8 mouse cellular contexts compared by ENCODE assay signal in the genomic region with DNA sequence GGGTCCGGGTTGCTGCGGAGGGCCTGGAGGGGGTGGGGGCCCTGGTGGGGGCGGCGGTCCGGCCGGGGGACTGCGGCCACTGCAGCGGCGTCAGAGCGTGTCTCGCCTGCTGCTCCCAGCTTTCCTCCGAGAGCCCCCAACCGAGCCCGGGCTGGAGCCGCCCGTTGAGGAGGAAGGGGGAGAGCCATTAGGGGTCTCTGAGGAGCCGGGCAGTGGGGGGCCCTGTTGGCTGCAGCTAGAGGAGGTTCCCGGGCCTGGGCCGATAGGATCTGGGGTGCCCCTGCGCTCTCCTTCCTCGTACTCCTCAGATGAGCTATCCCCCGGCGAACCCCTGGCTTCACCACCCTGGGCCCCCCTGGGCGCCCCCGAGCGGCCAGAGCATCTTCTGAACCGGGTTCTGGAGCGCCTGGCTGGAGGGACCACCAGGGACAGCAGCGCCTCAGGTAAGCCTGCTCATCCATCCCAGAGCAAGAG. TPM values are rescaled to one million over a fixed set of nuclear protein-coding genes. Genes with fewer than 3 reads are reported as not detected.
DNase-seq lines count a peak whose midpoint lies in the region; ATAC-seq and TF ChIP-seq lines count a peak whose summit lies in the region.

No protein-coding gene starts in this region.

- no peaks in the 10 kb centered on the region for H3K9me3 ChIP-seq in kidney, embryonic 14.5 days (ENCODE audit: control insufficient read depth, low read length)
- no peaks in the 10 kb centered on the region for H3K9me3 ChIP-seq in forebrain, embryonic 11.5 days (ENCODE audit: control insufficient read depth, low read length)
- H3K9me3 ChIP-seq in limb, embryonic 14.5 days (ENCODE audit: control insufficient read depth, low read length): no peaks in the 10 kb centered on the region

- ATAC-seq in kidney, embryonic 14.5 days (ENCODE audit: low FRiP score, low TSS enrichment): peak; percentile 56
- ATAC-seq in forebrain, embryonic 11.5 days (replicated peaks; ENCODE audit: low FRiP score): peak; percentile 32
- ATAC-seq in limb, embryonic 14.5 days (ENCODE audit: low FRiP score, low read depth): no peak

- H3K36me3 ChIP-seq in kidney, embryonic 14.5 days (ENCODE audit: control insufficient read depth, insufficient read depth, low read length): peaks cover 21% of the 10 kb centered on the region
- no peaks in the 10 kb centered on the region; the same call in 1 of the 2 replicates for H3K36me3 ChIP-seq in forebrain, embryonic 11.5 days (ENCODE audit: control insufficient read depth, insufficient read depth, low read length)
- H3K36me3 ChIP-seq in limb, embryonic 14.5 days (ENCODE audit: control insufficient read depth, insufficient read depth, low read length): peaks cover 27% of the 10 kb centered on the region
- peaks cover 17% of the 10 kb centered on the region for H3K36me3 ChIP-seq in small intestine, adult 2 months (ENCODE audit: control insufficient read depth, insufficient read depth, low read length)

- H3K27me3 ChIP-seq in kidney, embryonic 14.5 days (ENCODE audit: control insufficient read depth, insufficient read depth, low read length): no peaks in the 10 kb centered on the region
- H3K27me3 ChIP-seq in forebrain, embryonic 11.5 days (ENCODE audit: control insufficient read depth, insufficient read depth, low read length): peaks cover 7% of the 10 kb centered on the region
- H3K27me3 ChIP-seq in limb, embryonic 14.5 days (ENCODE audit: control insufficient read depth, insufficient read depth, low read length): no peaks in the 10 kb centered on the region
- H3K27me3 ChIP-seq in small intestine, adult 2 months (ENCODE audit: control insufficient read depth, insufficient read depth, low read length): 0 out of 2 replicates have a peak, but pooled peaks cover 4% of the 10 kb centered on the region

- no peak overlapping the region for H3K27ac ChIP-seq in kidney, embryonic 14.5 days (ENCODE audit: low read depth, low read length)
- no peak overlapping the region for H3K27ac ChIP-seq in forebrain, embryonic 11.5 days (ENCODE audit: low read depth, low read length)
- H3K27ac ChIP-seq in limb, embryonic 14.5 days (replicated peaks; ENCODE audit: low read depth, low read length): no peak overlapping the region
- H3K27ac ChIP-seq in small intestine, adult 2 months (ENCODE audit: insufficient read depth, low read depth, low read length): no peak overlapping the region

- TF ChIP-seq POLR2A in limb, embryonic 14.5 days (IDR thresholded peaks at IDR 0.05; ENCODE audit: borderline replicate concordance, extremely low read depth, insufficient read depth, insufficient read length): no peak
- no peak for TF ChIP-seq POLR2A in small intestine, adult 2 months (IDR thresholded peaks at IDR 0.05; ENCODE audit: low read depth, low read length)

- no peak for TF ChIP-seq CTCF in small intestine, adult 2 months (IDR thresholded peaks at IDR 0.05; ENCODE audit: extremely low read depth, insufficient read length, insufficient replicate concordance, low read depth, low read length)

- peaks cover 20% of the 10 kb centered on the region for H3K4me1 ChIP-seq in kidney, embryonic 14.5 days (ENCODE audit: control insufficient read depth, insufficient read depth, low read length)
- H3K4me1 ChIP-seq in forebrain, embryonic 11.5 days (replicated peaks; ENCODE audit: control insufficient read depth, insufficient read depth, low read length): peaks cover 13% of the 10 kb centered on the region
- H3K4me1 ChIP-seq in limb, embryonic 14.5 days (ENCODE audit: control insufficient read depth, insufficient read depth, low read length): peaks cover 4% of the 10 kb centered on the region
- peaks cover 20% of the 10 kb centered on the region for H3K4me1 ChIP-seq in small intestine, adult 2 months (ENCODE audit: control insufficient read depth, insufficient read depth, insufficient read length, low read length)

- peak overlapping the region; percentile 69 for H3K4me3 ChIP-seq in kidney, embryonic 14.5 days (ENCODE audit: low read length)
- H3K4me3 ChIP-seq in forebrain, embryonic 11.5 days (ENCODE audit: low read depth, low read length): peak overlapping the region; percentile 43
- peak overlapping the region; percentile 81 for H3K4me3 ChIP-seq in limb, embryonic 14.5 days (replicated peaks; ENCODE audit: low read length)
- peak overlapping the region; percentile 99 for H3K4me3 ChIP-seq in small intestine, adult 2 months (ENCODE audit: low read depth, low read length)

- no peak for DNase-seq in kidney, adult 18-20 months
- peak; percentile 13 for DNase-seq in NIH3T3 (ENCODE audit: low read depth)
- peak; percentile 61 for DNase-seq in forebrain, embryonic 11.5 days (ENCODE audit: low spot score)
- no peak for DNase-seq in limb, embryonic 14.5 days (ENCODE audit: low spot score)
- DNase-seq in urinary bladder, postnatal 25 days (ENCODE audit: low spot score): no peak
- no peak for DNase-seq in lung, postnatal 4 days

- 1% methylated on average over 29 of the region's 29 CpGs for WGBS in kidney, embryonic 14.5 days
- WGBS in forebrain, embryonic 11.5 days: under 1% methylated on average over 28 of the region's 29 CpGs
- WGBS in limb, embryonic 14.5 days: under 1% methylated on average over 14 of the region's 29 CpGs
- WGBS in small intestine, adult 2 months: 7% methylated on average over 29 of the region's 29 CpGs

- H3K9ac ChIP-seq in kidney, embryonic 14.5 days (ENCODE audit: low read depth, low read length): peak overlapping the region; percentile 72
- H3K9ac ChIP-seq in forebrain, embryonic 11.5 days (ENCODE audit: low read length): peak overlapping the region; percentile 56
- peak overlapping the region; percentile 77 for H3K9ac ChIP-seq in limb, embryonic 14.5 days (ENCODE audit: low read depth, low read length, severe bottlenecking)

- peak overlapping the region; percentile 100 for H3K4me2 ChIP-seq in kidney, embryonic 14.5 days (replicated peaks; ENCODE audit: low read depth, low read length)
- H3K4me2 ChIP-seq in forebrain, embryonic 11.5 days (ENCODE audit: low read depth, low read length, severe bottlenecking): peak overlapping the region; percentile 91
- H3K4me2 ChIP-seq in limb, embryonic 14.5 days (replicated peaks; ENCODE audit: low read depth, low read length, severe bottlenecking): peak overlapping the region; percentile 95

RNA-seq across cellular contexts. Expression of a gene that starts 0.7 kb away (rescaled TPM):
- polyA plus RNA-seq in kidney, embryonic 14.5 days (2014; fragmentation: Nextera tagmentation; extraction: Ambion mirVana): 1.6 and 2.4 TPM in 2 replicates
- 2.0 and 2.5 TPM in 2 replicates for polyA plus RNA-seq in forebrain, embryonic 11.5 days (2014; fragmentation: Nextera tagmentation; extraction: Ambion mirVana)
- 31.4 and 41.8 TPM in 2 replicates for polyA plus RNA-seq in limb, embryonic 14.5 days (2012; rRNA removed)
- 8.8 and 8.9 TPM in 2 replicates for polyA plus RNA-seq in limb, embryonic 14.5 days (2014; fragmentation: Nextera tagmentation; extraction: Ambion mirVana)
- polyA plus RNA-seq in small intestine, adult 2 months (2012; rRNA removed): 11.4 and 47.6 TPM in 2 replicates

RNA-seq across cellular contexts. Expression of a gene that starts 26.2 kb away (rescaled TPM):
- 6.5 and 6.7 TPM in 2 replicates for polyA plus RNA-seq in kidney, embryonic 14.5 days (2014; fragmentation: Nextera tagmentation; extraction: Ambion mirVana)
- 5.5 and 6.3 TPM in 2 replicates for polyA plus RNA-seq in forebrain, embryonic 11.5 days (2014; fragmentation: Nextera tagmentation; extraction: Ambion mirVana)
- polyA plus RNA-seq in limb, embryonic 14.5 days (2012; rRNA removed): 10.5 and 11.4 TPM in 2 replicates
- polyA plus RNA-seq in limb, embryonic 14.5 days (2014; fragmentation: Nextera tagmentation; extraction: Ambion mirVana): 4.7 and 4.9 TPM in 2 replicates
- 11.4 and 27.3 TPM in 2 replicates for polyA plus RNA-seq in small intestine, adult 2 months (2012; rRNA removed)

RNA-seq across cellular contexts. Expression of a gene that starts 32.6 kb away (rescaled TPM):
- polyA plus RNA-seq in kidney, embryonic 14.5 days (2014; fragmentation: Nextera tagmentation; extraction: Ambion mirVana): 28.1 and 43.1 TPM in 2 replicates
- polyA plus RNA-seq in forebrain, embryonic 11.5 days (2014; fragmentation: Nextera tagmentation; extraction: Ambion mirVana): 59.9 and 63.2 TPM in 2 replicates
- polyA plus RNA-seq in limb, embryonic 14.5 days (2012; rRNA removed): 52.4 and 56.8 TPM in 2 replicates
- 34.1 and 40.4 TPM in 2 replicates for polyA plus RNA-seq in limb, embryonic 14.5 days (2014; fragmentation: Nextera tagmentation; extraction: Ambion mirVana)
- 11.7 and 22.0 TPM in 2 replicates for polyA plus RNA-seq in small intestine, adult 2 months (2012; rRNA removed)

RNA-seq across cellular contexts. Expression of a gene that starts 42.0 kb away (rescaled TPM):
- 21.6 and 33.7 TPM in 2 replicates for polyA plus RNA-seq in kidney, embryonic 14.5 days (2014; fragmentation: Nextera tagmentation; extraction: Ambion mirVana)
- 24.0 and 28.4 TPM in 2 replicates for polyA plus RNA-seq in forebrain, embryonic 11.5 days (2014; fragmentation: Nextera tagmentation; extraction: Ambion mirVana)
- polyA plus RNA-seq in limb, embryonic 14.5 days (2012; rRNA removed): 76.9 and 81.1 TPM in 2 replicates
- polyA plus RNA-seq in limb, embryonic 14.5 days (2014; fragmentation: Nextera tagmentation; extraction: Ambion mirVana): 19.8 and 23.5 TPM in 2 replicates
- polyA plus RNA-seq in small intestine, adult 2 months (2012; rRNA removed): 19.8 and 38.5 TPM in 2 replicates

Comparison
In these comparisons a context has a peak if more than half of its experiments do, and no peak if none do; other contexts are left out.
1. H3K4me3 ChIP-seq: peak in every context shown above with its lines; median percentile 99 in small intestine, adult 2 months; 81 in limb, embryonic 14.5 days; 69 in kidney, embryonic 14.5 days; 43 in forebrain, embryonic 11.5 days.
2. DNase-seq: peak in NIH3T3 (single experiment) and forebrain, embryonic 11.5 days (single experiment); none in kidney, adult 18-20 months (single experiment), limb, embryonic 14.5 days (single experiment), urinary bladder, postnatal 25 days (single experiment) and lung, postnatal 4 days (0 of 2).
3. Peak in every context shown above with its lines, with median percentiles within 50 percentile points of each other: H3K4me2 ChIP-seq and H3K9ac ChIP-seq.